Mouse (Mus musculus): ENCODE measurements around the gene Asic4.

GRCm38 (mm10) chr1:75407056-75407455 lies 43.2 kb upstream of the Asic4 start:
- TF ChIP-seq GATA1 (IDR thresholded peaks at IDR 0.05; ENCODE audit: low read length) (no peak), TAL1 (IDR thresholded peaks at IDR 0.05; ENCODE audit: low read length) (no peak)

Measured in erythroblast, embryonic 14.5 days (primary cell).